Mouse (Mus musculus) liver, embryonic 12.5 days (tissue): Measurements from ENCODE around the gene Fuca2. TPM values are rescaled to one million over a fixed set of nuclear protein-coding genes. Genes with fewer than 3 reads are reported as not detected.
"Not testable (repeated sequence)": the region's sequence is repeated elsewhere in the genome, so short reads cannot be mapped to it uniquely, and the experiment has no call there.

ENCODE experiments used
- ATAC-seq: fragments of 200-750 bp; cut with Nextera tagmentation; 2 replicates; pipeline ENCODE4 v1.8.0; 2017; ENCODE audit warnings: moderate number of reproducible peaks, mild to moderate bottlenecking, moderate library complexity
- H3K27ac ChIP-seq: fragments of 300-500 bp; sonication (generic); 2 replicates; pipeline ENCODE4 v1.5.1; 2016; ENCODE audit warnings: mild to moderate bottlenecking
- H3K27me3 ChIP-seq: fragments of 300-500 bp; sonication (generic); replicated peaks from 2 replicates; pipeline ENCODE4 v1.6.1; 2016; ENCODE audit warnings: mild to moderate bottlenecking, moderate library complexity
- H3K36me3 ChIP-seq: fragments of 300-500 bp; sonication (generic); 2 replicates; pipeline ENCODE4 v1.6.1; 2016; ENCODE audit warnings: mild to moderate bottlenecking, moderate library complexity
- H3K4me1 ChIP-seq: fragments of 300-500 bp; sonication (generic); 2 replicates; pipeline ENCODE4 v1.6.1; 2016
- H3K4me2 ChIP-seq: fragments of 300-500 bp; sonication (generic); 2 replicates; pipeline ENCODE4 v1.6.1; 2016; ENCODE audit warnings: mild to moderate bottlenecking, moderate library complexity
- H3K4me3 ChIP-seq: fragments of 300-500 bp; sonication (generic); 2 replicates; pipeline ENCODE4 v1.5.1; 2016; ENCODE audit warnings: mild to moderate bottlenecking, moderate library complexity
- H3K9ac ChIP-seq: fragments of 300-500 bp; sonication (generic); 2 replicates; pipeline ENCODE4 v1.6.1; 2016; ENCODE audit warnings: mild to moderate bottlenecking, moderate library complexity
- H3K9me3 ChIP-seq: fragments of 300-500 bp; sonication (generic); replicated peaks from 2 replicates; pipeline ENCODE4 v1.6.1; 2016; ENCODE audit warnings: mild to moderate bottlenecking, moderate library complexity
- WGBS: fragments of 180-500 bp; shearing (Covaris S2); methylation state at CpG from one replicate; pipeline ENCODE4 v1.1.7; 2016; ENCODE audit not compliant: insufficient replicate concordance; 5-methylcytosine and 5-hydroxymethylcytosine counted together
- polyA plus RNA-seq: library from polyadenylated mRNA; unstranded; fragments of >200 nt; fragmentation: Nextera tagmentation; extraction: Ambion mirVana; gene quantifications from 2 replicates; pipeline ENCODE4 v1.2.1, GENCODE M21; 2016

Gene Fuca2
- polyA plus RNA-seq, 1 experiment from 2014 or later: 57.7 TPM

- Histone ChIP-seq H3K27ac (no peak overlapping the region), H3K36me3 (no peaks in the 10 kb centered on the region), H3K4me1 (peaks cover 4% of the 10 kb centered on the region; the same call in 1 of the 2 replicates), H3K4me2 (no peak overlapping the region), H3K4me3 (no peak overlapping the region), H3K9ac (no peak overlapping the region), H3K27me3 (peaks cover 28% of the 10 kb centered on the region), H3K9me3 (no peaks in the 10 kb centered on the region)
- 62% methylated on average over 6 of the region's 6 CpGs for WGBS
- no peak for ATAC-seq
Measured at GRCm38 (mm10) chr10:13479341-13479740, 20.0 kb upstream of the Fuca2 start.

- no peaks in the 10 kb centered on the region for H3K9me3 ChIP-seq
- H3K36me3 ChIP-seq: no peaks in the 10 kb centered on the region
- H3K9ac ChIP-seq: no peak overlapping the region
- H3K27me3 ChIP-seq: peaks cover 7% of the 10 kb centered on the region; the same call in 1 of the 2 replicates
- H3K27ac ChIP-seq: no peak overlapping the region
- 56% methylated on average over 4 of the region's 4 CpGs for WGBS
- H3K4me1 ChIP-seq: no peaks in the 10 kb centered on the region
- no peak overlapping the region for H3K4me2 ChIP-seq
- no peak for ATAC-seq
- no peak overlapping the region for H3K4me3 ChIP-seq
Measured at GRCm38 (mm10) chr10:13485958-13486357, 13.4 kb upstream of the Fuca2 start.

GRCm38 (mm10) chr10:13489671-13490070 lies 9.7 kb upstream of the Fuca2 start:
- Histone ChIP-seq H3K9me3 (no peaks in the 10 kb centered on the region), H3K27me3 (no peaks in the 10 kb centered on the region), H3K27ac (no peak overlapping the region), H3K36me3 (no peaks in the 10 kb centered on the region), H3K4me2 (no peak overlapping the region), H3K4me1 (no peaks in the 10 kb centered on the region), H3K9ac (no peak overlapping the region), H3K4me3 (no peak overlapping the region)
- no peak for ATAC-seq
- 66% methylated on average over 6 of the region's 6 CpGs for WGBS

GRCm38 (mm10) chr10:13493978-13494686 lies 5.2 kb upstream of the Fuca2 start:
- Histone ChIP-seq H3K4me1 (no peaks in the 10 kb centered on the region), H3K36me3 (no peaks in the 10 kb centered on the region), H3K4me2 (no peak overlapping the region), H3K9me3 (no peaks in the 10 kb centered on the region), H3K9ac (no peak overlapping the region), H3K27ac (no peak overlapping the region), H3K4me3 (no peak overlapping the region), H3K27me3 (peaks cover 6% of the 10 kb centered on the region; the same call in 1 of the 2 replicates)
- ATAC-seq: no peak
- 78% methylated on average over 9 of the region's 9 CpGs for WGBS

GRCm38 (mm10) chr10:13496315-13496714 lies 3.0 kb upstream of the Fuca2 start:
- WGBS: 60% methylated on average over 3 of the region's 3 CpGs
- H3K4me1 ChIP-seq: peaks cover 8% of the 10 kb centered on the region

GRCm38 (mm10) chr10:13500473-13500872 lies 1.1 kb downstream of the Fuca2 start:
- H3K4me3 ChIP-seq: peak overlapping the region; percentile 74
- H3K4me2 ChIP-seq: peak overlapping the region; percentile 80
- H3K27ac ChIP-seq: peak overlapping the region; percentile 84
- H3K36me3 ChIP-seq: peaks cover 24% of the 10 kb centered on the region
- peaks cover 6% of the 10 kb centered on the region; the same call in 1 of the 2 replicates for H3K27me3 ChIP-seq
- no peak for ATAC-seq
- 30% methylated on average over 9 of the region's 9 CpGs for WGBS
- no peaks in the 10 kb centered on the region for H3K9me3 ChIP-seq
- peak overlapping the region; percentile 78 for H3K9ac ChIP-seq
- H3K4me1 ChIP-seq: peaks cover 38% of the 10 kb centered on the region

More at GRCm38 (mm10) chr10:13496315-13496714, 3.0 kb upstream of the Fuca2 start:
- no peaks in the 10 kb centered on the region for H3K36me3 ChIP-seq
- ATAC-seq: no peak
- H3K27ac ChIP-seq: no peak overlapping the region
- H3K9ac ChIP-seq: no peak overlapping the region
- no peak overlapping the region for H3K4me2 ChIP-seq
- H3K4me3 ChIP-seq: no peak overlapping the region
- peaks cover 6% of the 10 kb centered on the region; the same call in 1 of the 2 replicates for H3K27me3 ChIP-seq
- H3K9me3 ChIP-seq: no peaks in the 10 kb centered on the region

GRCm38 (mm10) chr10:13500938-13501496 lies 1.7 kb downstream of the Fuca2 start:
- peak overlapping the region; percentile 80 for H3K4me2 ChIP-seq
- peak overlapping the region; percentile 74 for H3K4me3 ChIP-seq
- H3K27me3 ChIP-seq: peaks cover 6% of the 10 kb centered on the region; the same call in 1 of the 2 replicates
- no peaks in the 10 kb centered on the region for H3K9me3 ChIP-seq
- peak overlapping the region; percentile 84 for H3K27ac ChIP-seq
- H3K9ac ChIP-seq: peak overlapping the region; percentile 78
- H3K36me3 ChIP-seq: peaks cover 29% of the 10 kb centered on the region
- ATAC-seq: peak; percentile 81
- WGBS: under 1% methylated on average over 30 of the region's 30 CpGs
- peaks cover 43% of the 10 kb centered on the region for H3K4me1 ChIP-seq

- WGBS: 30% methylated on average over 4 of the region's 4 CpGs
- peak overlapping the region; percentile 80 for H3K4me2 ChIP-seq
- peaks cover 48% of the 10 kb centered on the region for H3K4me1 ChIP-seq
- not testable (repeated sequence) for H3K27me3 ChIP-seq, ATAC-seq, H3K9me3 ChIP-seq
- peaks cover 34% of the 10 kb centered on the region for H3K36me3 ChIP-seq
- H3K4me3 ChIP-seq: peak overlapping the region; percentile 74
- peak overlapping the region; percentile 78 for H3K9ac ChIP-seq
- H3K27ac ChIP-seq: peak overlapping the region; percentile 84
Measured at GRCm38 (mm10) chr10:13501533-13501932, 2.2 kb downstream of the Fuca2 start.

GRCm38 (mm10) chr10:13502371-13502770 lies 3.0 kb downstream of the Fuca2 start:
- H3K9ac ChIP-seq: peak overlapping the region; percentile 78; the same call in 1 of the 2 replicates

GRCm38 (mm10) chr10:13521857-13522256 lies 22.5 kb downstream of the Fuca2 start:
- Histone ChIP-seq H3K27ac (peak overlapping the region; percentile 0; the same call in 1 of the 2 replicates), H3K4me2 (peak overlapping the region; percentile 42), H3K9ac (no peak overlapping the region), H3K9me3 (no peaks in the 10 kb centered on the region), H3K4me1 (peaks cover 30% of the 10 kb centered on the region), H3K27me3 (no peaks in the 10 kb centered on the region), H3K4me3 (no peak overlapping the region), H3K36me3 (peaks cover 12% of the 10 kb centered on the region)
- 33% methylated on average over 4 of the region's 4 CpGs for WGBS
- peak; percentile 95 for ATAC-seq

More at GRCm38 (mm10) chr10:13502371-13502770, 3.0 kb downstream of the Fuca2 start:
- Histone ChIP-seq H3K36me3 (peaks cover 40% of the 10 kb centered on the region), H3K4me1 (peaks cover 49% of the 10 kb centered on the region), H3K4me3 (peak overlapping the region; percentile 74), H3K4me2 (peak overlapping the region; percentile 80), H3K27ac (peak overlapping the region; percentile 84), H3K27me3 (peaks cover 6% of the 10 kb centered on the region; the same call in 1 of the 2 replicates), H3K9me3 (no peaks in the 10 kb centered on the region)
- 20% methylated on average over 8 of the region's 8 CpGs for WGBS
- peak; percentile 89 for ATAC-seq

- no peak overlapping the region for H3K4me2 ChIP-seq
- no peak for ATAC-seq
- H3K27ac ChIP-seq: no peak overlapping the region
- peaks cover 44% of the 10 kb centered on the region for H3K36me3 ChIP-seq
- no peaks in the 10 kb centered on the region for H3K4me1 ChIP-seq
- H3K9me3 ChIP-seq: no peaks in the 10 kb centered on the region
- H3K27me3 ChIP-seq: no peaks in the 10 kb centered on the region
- no peak overlapping the region for H3K4me3 ChIP-seq
- no peak overlapping the region for H3K9ac ChIP-seq
- 71% methylated on average over 4 of the region's 4 CpGs for WGBS
Measured at GRCm38 (mm10) chr10:13528155-13528554, 28.8 kb downstream of the Fuca2 start.

GRCm38 (mm10) chr10:13534751-13535150 lies 35.4 kb downstream of the Fuca2 start:
- Histone ChIP-seq H3K9me3 (no peaks in the 10 kb centered on the region), H3K27ac (no peak overlapping the region), H3K9ac (no peak overlapping the region), H3K36me3 (peaks cover 51% of the 10 kb centered on the region), H3K27me3 (no peaks in the 10 kb centered on the region), H3K4me2 (no peak overlapping the region), H3K4me3 (no peak overlapping the region), H3K4me1 (no peaks in the 10 kb centered on the region)
- ATAC-seq: no peak
- WGBS: 68% methylated on average over 3 of the region's 3 CpGs
